Mouse (Mus musculus) ovary, adult 18-20 months (tissue): Measurements from ENCODE around the gene Inafm2.

Experiments
- DNase-seq: peaks from one replicate; pipeline ENCODE4 v3.0.0; 2022; ENCODE audit warnings: low spot score, mixed read lengths

The Inafm2 gene

DNA sequence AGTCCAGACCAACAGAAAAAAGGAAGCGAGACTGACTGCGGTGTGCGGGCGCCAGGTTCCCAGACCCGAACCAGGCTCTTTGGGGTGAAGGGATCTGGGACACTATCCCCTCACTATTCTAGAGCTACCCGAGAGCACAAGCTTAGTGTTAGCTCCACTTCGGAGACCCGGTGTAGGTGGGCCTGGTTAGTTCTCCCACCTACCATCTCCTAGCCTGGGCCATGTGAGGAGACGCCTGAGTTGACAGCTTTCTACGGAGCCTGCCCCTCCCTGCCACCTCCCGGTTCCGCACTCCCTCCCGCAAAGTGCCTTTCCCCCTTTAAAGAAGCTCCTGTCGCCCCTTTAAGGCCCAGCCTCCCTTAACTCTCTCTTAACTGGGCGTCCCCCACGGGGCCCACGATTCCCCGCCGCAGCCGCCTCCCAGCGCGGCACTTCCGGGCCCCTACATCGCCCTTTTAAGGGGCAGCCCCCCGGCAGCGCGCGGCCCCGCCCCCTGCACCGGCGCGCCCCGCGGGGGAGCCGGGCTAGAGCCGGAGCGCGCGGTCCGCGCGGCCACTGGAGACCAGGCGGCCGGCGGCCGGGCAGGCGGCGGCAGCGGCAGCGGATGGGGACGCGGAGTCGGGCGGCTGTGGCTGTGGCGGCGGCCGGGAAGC lies at the start of gene Inafm2:
Gene Inafm2, plus strand, starts transcription at position 527 of the 653 bp plus-strand sequence.
- peak; percentile 91 for DNase-seq

DNA sequence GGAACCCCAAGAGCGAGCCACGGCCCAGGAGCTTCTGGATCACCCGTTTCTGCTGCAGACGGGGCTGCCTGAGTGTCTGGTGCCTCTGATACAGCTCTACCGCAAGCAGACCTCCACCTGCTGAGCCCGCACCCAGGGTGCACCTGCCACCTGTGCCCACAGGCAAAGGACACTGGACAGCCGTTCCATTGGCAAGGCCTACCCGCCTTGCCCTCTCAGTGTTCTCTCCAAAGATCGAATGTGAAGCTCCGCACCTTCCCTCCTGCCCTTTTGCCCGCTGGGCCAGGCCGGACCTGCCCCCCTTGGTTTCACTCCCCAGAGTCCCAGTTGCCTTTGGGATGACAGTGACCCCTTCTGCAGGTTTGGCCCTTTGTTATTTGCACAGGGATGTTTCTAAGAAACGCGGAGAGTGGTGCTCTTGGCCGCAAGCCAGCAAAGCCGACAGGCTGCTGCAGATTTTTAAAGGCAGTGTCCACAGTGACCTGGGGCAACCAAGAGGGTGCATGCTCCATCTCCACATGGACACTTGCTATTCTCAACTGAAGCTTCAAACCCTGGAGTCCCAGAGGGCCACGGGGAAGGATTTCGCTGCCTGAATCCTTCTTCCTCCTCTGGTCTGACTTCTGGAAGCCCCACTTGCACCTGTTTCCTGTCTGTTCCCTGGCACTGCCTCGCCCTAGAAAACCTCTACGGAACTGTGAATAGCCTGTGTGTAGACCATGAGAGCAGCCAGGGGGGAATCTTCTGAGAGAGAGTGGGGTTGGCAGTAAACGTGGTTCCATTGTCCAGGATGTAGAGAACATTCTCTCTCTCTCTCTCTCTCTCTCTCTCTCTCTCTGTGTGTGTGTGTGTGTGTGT lies 48.9 kb upstream of the Inafm2 start:
- no peak for DNase-seq

DNA sequence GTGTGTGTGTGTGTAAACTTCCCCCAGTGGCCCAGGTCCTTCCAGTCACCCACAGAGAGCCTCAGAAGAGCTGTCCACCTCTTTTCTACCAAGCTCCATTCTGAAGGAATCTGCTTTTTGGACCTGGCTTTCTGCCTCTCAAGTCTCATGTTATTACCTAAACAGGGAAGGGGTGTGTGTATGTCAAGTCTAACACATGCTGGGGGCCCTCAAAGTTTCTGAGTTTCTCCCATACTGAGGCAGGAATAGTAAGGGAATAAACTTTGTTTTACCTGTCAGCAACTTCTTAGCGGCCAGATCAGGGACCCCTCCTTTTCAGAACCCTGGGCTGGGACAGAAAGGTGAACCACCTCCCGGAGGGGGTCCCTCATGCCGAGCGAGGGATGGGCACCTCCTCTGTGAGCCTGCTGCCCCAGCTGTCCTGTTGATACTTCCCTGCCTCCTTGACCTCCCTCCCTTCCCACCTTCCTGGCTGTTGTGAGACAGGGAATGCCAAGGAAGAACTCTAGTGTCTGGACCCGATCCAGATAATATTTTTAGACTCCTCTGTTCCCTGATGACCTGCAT lies 48.2 kb upstream of the Inafm2 start:
- peak; percentile 65 for DNase-seq

DNA sequence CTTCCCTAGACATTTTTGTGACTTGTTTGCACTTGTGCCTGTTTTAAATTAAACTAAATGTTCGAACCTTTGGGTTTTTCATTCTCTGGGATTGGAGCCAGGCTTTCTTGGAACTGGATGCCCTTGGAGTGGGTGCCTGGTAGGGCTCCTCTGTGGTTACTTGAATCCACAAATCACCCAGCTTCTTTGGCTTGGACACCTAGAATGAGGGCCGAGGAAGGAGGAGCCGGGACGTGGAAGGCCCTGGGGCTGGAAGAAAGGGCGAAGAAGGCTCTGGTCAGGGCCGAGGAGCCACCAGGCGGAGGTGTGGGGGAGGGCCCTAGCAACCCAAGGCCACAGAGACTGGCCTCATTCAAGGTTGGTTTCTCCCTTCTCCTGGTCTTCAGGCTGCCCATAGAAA lies 47.6 kb upstream of the Inafm2 start:
- peak; percentile 87 for DNase-seq

DNA sequence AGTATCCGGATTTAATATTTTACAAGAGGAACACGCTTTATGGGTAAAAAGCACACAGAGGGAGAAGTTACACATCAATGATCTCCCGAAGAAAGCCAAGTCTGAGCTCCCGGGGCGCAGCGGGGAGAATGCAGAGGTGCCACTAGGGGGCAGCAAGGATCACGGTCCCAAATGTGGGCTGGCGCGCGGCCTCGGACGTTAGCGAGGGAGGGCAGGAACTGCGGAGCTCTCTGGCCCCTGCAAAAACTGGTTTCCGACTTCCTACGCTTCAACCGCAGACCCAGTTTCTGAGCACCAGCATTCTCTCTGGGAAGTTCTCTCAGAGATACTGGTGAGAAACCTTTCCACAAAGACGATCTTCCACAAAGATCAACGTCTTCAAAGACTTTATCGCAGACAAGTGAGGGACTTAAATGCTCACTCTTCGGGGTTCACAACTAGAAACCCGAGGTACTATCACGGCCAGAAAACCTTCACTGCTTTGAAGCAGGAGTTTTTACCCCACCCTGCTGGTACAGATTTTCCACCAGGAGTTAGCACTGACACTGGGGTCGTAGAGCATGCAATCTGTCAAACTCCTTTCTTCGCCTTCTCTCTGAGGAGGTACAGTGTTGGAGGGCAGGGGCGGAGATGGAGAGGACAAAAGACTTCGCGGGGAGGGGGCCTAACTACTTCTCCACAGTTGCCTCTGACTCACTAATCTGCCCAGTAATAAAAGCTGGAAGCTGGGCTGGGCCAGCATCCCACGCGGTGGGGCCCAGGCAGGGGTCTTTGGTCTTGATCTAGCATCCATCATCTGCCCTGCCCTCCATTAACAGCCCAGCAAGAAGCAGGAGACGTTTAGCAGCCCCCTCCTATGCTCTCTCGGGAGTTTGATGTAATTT lies 45.1 kb upstream of the Inafm2 start:
- DNase-seq = peak; percentile 67

DNA sequence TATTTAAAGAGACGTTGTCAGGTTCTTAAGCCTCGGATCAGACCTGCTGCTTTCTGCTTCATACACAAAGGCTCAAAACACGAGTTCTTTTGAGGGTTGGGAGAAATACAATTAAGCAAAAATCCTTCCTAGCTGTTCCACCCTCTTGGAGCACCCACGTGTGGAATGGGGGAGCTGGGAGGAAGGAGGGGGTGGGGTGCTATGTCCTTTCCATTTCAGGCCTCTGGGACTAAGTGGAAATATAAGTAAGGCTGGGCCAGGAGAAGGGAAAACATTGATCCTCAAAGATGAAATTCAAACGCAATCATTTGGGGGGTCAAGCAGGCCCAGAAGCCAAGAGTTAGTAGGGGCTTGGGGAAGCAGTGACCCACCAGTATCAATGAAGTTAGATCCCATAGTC lies 44.4 kb upstream of the Inafm2 start:
- no peak for DNase-seq

DNA sequence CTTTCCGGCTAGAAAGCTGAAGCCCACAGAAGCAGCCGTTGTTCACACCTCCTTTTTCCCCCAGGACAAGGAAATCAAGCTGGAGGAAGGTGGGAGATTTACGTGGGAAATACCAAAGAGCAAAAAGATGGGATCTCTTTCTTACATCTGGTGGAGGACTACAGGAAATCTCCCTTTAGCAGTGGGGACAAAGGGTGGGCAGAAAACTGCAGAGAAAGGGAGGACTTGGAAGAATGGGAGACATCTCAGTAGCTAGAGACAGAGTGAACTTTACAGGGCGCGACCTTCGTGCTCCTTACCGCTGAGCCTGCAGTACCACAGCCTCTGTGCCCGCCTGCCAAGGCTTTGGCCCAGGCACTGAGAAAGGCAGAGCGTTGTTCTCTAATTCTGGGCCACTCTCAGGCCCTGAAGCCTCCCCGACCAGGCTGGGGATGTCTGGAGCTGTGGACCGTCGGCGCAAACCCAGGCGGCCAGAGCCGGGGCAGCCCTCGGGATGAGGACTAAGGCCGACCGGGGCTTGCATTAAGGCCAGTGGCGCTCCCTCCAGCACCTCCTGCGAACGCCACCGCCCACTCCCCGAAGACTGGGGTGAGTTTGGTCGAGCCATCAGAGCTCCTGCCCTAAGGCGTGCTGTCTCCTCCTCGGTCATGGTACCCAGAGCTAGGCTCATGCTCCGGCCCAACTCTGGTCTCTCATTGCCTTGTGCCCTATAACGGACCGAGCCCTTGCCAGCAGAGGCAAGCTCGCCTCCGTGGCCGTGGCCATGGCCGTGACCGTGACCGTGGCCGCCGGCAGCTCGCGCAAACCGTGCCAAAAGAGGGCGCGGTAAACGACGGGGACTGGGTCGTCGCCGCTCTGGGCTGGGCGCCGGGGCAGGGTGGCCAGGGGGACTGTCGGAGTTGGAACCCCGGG lies 43.3 kb upstream of the Inafm2 start:
- peak; percentile 59 for DNase-seq

DNA sequence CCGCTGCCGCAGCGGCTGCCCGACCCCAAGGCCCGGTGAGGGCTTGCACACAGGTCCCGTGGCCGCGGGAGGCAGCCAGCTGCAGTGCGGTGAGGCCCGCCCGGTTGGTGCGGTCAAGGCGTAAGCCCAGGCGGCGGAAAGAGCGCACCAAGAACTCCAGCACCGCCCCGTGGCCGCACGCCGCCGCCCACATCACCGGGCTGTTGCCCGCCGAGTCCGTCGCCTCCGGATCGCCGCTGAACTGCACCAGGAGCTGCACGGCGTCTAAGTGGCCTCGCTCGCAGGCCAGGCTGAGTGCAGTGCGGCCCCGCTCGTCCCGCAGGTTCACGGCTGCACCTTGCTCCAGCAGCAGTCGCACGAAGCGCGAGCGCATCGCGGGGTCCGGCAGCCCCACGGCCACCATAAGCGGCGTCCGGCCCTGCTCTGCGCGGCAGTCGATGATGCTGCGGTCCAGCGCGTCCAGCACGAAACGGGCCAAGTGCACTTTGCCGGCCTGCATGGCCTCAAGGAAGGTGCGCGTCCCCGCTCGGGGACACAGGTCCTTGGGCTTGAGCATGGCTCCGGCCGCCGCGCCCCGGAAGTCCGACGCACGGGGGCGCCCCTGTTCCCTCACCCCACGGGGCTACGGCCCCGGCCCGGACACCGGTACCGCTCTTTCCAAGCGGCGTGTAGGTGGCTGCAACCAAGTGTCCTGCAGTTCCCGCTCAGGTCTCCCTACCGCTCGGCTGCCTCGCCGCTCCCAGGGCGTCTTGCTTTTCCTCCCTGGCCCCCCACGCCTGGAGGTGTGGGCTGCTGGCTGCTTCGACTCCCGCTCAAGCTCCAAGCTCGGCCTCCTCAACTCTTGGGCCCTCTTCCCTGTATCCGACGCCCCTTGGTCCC lies 42.4 kb upstream of the Inafm2 start:
- DNase-seq = peak; percentile 59

DNA sequence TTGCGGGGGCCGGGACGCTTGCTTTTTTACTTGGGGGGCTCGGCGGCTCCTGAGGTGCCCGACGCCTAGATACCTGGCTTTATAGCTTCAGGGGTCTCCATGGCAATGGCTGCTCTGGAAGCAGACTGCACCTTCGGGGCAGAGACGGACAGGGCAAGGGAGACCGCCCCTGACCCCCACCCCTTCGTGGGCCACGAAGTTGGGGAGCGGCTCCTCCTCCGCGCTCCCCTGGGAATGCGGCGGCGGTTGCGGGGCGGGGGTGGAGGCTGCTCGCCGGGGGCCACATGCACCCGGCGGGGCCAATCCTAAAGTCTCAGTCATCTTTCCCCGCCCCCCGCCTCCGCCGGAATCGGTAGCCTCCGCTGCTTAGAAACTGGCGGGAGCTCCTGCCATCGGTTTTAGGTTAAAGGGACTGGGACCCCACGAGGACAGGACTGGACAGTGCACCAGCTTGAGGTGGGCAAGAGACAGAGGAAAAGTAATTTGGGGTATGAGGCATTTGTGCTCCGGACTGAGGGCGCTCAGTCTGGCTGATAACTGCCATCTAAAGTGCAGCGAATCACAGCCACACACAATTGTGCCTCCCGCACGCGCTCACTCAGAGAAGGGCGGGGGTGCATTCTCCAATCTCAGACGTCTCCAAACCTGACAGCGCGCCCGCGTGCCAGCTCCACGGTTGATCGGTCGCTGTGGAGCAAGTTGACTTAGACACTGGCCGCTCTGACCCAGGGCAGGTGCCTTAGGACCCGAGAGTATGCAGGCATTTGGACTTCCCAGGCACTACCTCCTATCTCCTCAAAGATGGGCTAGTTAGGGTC lies 41.4 kb upstream of the Inafm2 start, which contains the start of gene Ankrd63:
Gene Ankrd63, minus strand, starts transcription at position 51 of the 818 bp plus-strand sequence.
- no peak for DNase-seq

DNA sequence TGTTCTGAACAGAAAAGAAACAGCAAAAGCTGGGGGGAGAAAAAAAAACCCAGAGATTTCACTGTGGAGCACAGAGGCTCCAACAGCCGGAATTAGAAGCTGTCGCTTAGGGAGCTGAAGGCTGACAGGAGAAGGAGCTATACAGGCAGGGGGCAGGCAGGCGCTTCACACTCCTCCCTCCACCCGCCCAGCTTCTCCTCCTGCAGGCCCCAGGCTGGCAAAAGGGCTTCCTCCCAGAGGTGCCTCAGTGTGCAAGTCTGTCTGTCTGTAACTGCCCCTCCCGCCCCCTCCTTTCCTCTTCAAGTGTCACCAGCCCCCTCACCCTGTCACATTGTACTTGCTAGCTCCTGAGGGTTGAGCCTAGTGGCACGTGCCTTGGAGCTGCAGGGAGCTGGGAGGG lies 39.1 kb upstream of the Inafm2 start:
- DNase-seq = no peak

DNA sequence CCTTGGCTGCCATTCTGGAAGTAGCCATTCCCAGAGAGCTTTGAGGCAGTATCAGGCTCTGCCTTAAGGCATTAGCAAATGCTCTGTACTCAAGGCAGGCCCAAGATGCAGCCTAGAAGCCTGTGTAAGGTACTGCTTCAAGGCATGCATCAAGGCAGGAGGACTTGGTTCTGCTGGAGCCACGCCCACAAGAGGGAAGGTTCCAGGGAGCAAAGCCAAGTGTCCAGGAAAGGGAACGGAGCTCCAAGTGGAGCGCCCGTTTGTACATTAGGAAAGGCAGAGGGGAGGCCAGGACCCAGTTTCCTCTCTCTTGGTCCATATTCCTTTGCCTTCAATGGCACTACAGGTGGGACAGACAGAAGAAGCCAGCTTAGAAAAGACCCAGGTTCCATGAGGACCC lies 37.1 kb upstream of the Inafm2 start:
- no peak for DNase-seq

DNA sequence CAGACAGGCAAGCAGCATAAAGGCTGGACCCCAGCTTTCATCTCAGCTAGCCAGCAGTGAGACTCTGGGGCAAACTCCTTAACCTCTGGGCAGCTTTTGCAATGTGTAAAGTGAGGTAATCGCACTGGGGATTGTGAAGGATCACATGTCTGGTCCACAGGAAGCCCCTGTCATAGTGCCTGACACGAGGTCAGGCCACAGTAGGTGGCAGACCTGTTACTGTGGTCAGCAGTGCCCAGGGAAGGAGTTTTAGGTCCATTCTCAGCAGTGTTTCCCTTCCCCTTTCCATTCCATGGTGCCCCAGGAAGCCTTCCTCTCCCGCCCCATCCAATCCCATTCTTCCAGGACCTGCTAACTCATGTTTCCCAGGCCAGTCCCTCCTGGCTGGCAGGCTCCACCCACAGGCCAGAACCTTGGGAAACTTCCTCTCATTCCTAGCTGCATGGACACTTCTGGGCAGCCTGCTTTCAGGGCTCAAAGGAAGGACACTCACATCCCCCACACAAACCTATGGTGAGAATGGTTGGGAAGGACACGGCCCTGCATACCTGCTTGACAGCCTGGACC lies 35.8 kb upstream of the Inafm2 start:
- no peak for DNase-seq

DNA sequence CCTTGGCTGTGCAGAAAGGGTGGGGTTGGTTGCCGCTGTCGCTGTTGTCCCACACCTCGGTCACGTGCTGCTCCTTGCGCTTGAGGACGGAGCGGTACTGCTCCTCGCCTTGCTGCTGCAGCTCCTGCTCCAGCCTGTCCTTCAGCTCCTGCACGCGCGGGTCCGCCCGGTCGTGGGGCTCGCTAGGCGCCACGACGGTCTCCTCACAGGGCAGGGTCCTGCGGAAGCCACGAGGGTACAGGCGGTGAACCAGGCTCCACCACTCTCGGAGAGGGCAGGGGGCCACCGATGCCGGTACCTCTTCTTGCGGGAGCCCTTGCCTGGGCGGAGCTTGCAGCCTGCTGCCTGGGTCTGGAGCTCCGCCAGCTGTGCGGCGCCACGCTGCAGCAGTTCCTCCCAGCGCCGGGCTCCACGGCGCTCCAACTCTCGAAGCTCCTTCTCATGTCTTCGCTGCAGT lies 34.5 kb upstream of the Inafm2 start:
- DNase-seq = no peak

DNA sequence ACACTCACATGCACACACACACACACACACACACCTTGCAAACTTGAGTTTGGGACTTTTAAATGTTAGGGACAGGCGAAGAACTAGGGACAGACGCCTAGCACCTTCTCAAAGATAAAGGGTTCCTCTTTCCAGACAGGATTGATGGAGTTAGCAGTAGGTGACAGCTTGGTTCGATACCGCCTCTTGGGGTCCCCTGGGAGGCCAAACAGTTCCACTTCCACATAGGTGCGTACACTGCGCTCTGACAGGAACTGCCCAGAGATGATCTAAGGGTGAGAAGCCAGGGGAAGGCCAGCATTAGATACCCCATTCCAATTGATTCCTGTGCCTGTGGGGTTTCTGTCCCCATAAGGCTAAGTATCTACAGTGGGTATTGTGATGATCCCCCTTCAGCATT lies 31.9 kb upstream of the Inafm2 start:
- no peak for DNase-seq

DNA sequence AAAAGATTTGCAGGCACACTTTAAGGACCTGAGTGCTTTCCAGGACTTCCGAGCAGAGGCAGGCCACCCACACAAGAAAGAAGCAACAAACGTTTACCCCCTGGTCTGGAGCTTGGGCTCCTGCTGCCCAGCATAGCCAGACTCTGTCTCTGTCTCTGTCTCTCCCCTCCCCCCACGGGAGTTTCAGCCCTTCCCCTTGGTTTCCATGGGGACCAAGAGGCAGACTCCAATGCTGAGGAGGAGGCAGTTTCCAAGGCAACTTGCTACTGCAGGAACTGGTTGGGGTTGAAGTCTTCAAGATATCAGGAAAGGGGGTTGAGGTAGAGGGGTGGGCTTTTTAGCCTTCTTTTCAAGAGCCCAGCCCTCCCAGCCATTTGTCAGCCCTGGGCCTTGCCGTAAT lies 31.3 kb upstream of the Inafm2 start:
- DNase-seq = no peak

DNA sequence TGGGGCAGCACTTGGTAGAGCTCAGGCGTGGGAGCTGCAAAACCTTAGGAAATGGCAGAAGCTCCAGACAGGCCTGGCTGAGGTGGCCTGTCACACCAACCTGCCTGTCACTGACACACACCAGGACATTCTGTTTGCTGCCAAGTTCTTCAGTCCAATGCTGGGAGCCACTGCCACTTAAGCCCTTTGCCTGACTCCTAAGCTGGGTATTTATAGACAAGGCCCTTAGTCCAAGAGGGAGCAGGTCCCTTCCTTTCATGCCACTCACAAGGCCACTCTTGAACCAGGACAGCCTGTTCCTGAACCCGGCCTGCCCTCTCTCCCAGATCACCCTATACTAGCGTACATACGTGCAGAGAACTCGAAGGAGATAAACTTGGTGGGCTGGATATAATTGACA lies 28.9 kb upstream of the Inafm2 start:
- no peak for DNase-seq

DNA sequence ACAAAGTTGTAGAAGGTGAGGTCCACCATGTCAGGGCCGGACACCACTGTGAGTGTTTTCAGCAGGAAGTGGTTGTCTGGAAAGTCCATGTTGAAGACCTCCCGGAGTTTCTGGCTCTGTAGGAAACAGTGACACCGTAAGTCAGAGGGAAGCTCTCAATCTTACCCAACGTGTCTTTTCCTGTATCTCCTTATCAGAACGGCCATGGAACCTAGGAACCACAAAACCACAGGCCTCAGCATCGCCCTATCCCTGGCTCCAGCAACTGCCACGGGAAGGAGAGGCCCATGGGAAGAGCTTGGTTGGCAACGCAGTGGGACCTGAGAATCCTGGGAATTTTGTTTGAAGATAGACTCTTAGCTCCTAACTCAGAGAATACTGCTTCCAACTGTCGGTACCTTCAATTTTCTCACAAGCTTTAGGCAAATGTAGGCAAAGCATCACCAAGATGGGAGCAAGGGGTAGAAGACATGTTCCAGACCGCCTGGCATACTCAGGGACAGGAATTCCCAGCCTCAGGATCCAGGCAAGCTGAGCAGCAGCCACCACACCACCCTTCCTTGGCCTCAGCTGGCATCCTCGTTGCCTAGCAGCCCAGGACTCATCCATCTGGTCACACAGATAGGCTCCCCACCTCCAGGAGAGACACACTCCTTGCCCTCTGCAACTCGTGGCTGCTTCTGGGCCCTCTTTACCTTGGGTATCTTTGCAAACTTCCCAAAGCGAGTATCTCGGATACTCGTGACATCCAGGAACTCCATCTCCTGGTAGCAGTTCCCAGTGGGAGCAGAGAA lies 21.7 kb upstream of the Inafm2 start:
- no peak for DNase-seq

DNA sequence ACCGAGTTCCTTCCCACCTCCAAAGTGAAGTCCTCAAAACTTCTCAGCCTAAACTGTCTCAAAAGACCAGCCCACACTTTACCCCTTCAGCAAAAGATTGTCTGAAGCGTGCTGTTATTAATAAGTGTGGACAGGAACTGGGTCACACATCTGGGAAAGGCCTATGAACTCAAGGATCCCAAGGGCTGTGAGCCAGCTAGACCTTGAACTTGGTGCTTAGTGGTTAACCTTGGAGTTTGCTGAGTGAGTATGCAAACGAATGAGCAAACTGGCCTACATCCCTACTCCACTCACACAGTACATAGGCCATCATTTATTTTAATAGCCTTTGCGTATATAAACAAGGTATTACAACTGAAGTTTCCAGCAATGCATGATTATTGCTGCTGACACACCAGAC lies 20.0 kb upstream of the Inafm2 start:
- DNase-seq = peak; percentile 50
